Mouse (Mus musculus) bone marrow macrophage, adult 2 months (primary cell): ENCODE results near the gene Map3k21.

Experiments
- CTCF ChIP-seq: IDR thresholded peaks from 2 replicates; pipeline ENCODE4 v1.5.1; 2012; ENCODE audit warnings: low read depth, mild to moderate bottlenecking, low read length, moderate library complexity
- POLR2A ChIP-seq: IDR thresholded peaks from 2 replicates; pipeline ENCODE4 v1.6.1; 2012; ENCODE audit warnings: mild to moderate bottlenecking, low read depth, low read length, borderline replicate concordance

DNA sequence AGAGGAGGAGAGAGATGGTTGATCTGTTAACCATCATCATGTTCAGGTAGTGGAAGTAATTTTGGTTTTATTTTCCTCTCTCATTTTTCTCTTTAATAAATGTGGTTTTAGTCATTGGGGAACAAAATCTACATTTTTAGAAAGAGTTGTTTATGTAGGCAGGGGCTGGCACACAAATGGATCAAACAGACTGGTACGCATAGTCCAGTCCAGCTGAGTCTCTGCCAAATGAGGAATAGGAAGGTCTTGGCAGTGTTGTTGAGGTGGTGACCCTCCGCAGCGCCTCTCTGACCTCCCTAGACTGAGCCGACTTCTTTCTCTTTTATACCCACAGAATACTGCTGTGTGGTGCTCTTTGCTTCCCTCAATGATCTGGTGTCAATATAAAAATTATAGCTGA, 65.7 kb downstream of the Map3k21 start:
- no peak for TF ChIP-seq CTCF
- no peak for TF ChIP-seq POLR2A
